9 mouse cellular contexts compared by ENCODE assay signal in the genomic region with DNA sequence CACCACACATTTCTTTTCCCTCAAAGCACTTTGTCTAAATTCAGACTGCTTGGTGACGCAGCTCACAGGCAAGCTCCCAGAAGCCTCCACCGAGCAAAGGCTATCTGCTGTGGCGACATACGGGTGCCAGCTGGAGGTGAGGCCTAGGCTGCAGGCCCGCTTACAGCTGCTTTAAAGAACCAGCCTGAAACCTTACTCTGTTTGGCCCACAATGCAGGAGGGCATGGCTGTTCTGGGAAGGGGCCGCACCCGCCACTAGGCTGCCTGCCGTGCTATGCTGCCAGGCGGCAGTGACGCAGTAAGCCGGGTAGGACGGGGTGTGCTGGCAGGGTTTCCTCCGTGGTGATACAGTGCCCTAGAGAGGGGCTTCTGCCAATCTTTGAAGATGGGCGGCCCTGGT. TPM values are rescaled to one million over a fixed set of nuclear protein-coding genes. Genes with fewer than 3 reads are reported as not detected.
DNase-seq lines count a peak whose midpoint lies in the region; ATAC-seq and TF ChIP-seq lines count a peak whose summit lies in the region.
"Had no signal": no experiment of that assay in that cellular context is flagged by ENCODE, and none has a peak within 500 bp of the region (broad histone marks: within the 10 kb centered on the region; RNA-seq: fewer than 3 reads in every experiment).

No protein-coding gene starts in this region.

- H3K79me2 ChIP-seq in heart, adult 2 months (replicated peaks; ENCODE audit: control insufficient read depth, insufficient read depth, low read length) = no peaks in the 10 kb centered on the region

- no peak for TF ChIP-seq POLR2A in heart, adult 2 months (IDR thresholded peaks at IDR 0.05; ENCODE audit: insufficient read depth, low read depth, low read length)

- ATAC-seq in heart, embryonic 12.5 days (ENCODE audit: insufficient number of reproducible peaks, low FRiP score) = no peak
- peak; percentile 40; the same call in 1 of the 2 replicates for ATAC-seq in embryonic facial prominence, embryonic 15.5 days (ENCODE audit: insufficient number of reproducible peaks, low FRiP score, low TSS enrichment, low read depth)
- ATAC-seq in hindbrain, embryonic 15.5 days (ENCODE audit: low FRiP score, low read depth) = no peak
- ATAC-seq in granulocyte monocyte progenitor cell, adult 5-6 weeks (replicated peaks; ENCODE audit: poor library complexity, severe bottlenecking) = no peak

- peaks cover 8% of the 10 kb centered on the region for H3K4me1 ChIP-seq in heart, adult 2 months (ENCODE audit: control insufficient read depth, insufficient read depth, low read length)
- H3K4me1 ChIP-seq in heart, embryonic 12.5 days (replicated peaks) = peaks cover 26% of the 10 kb centered on the region
- peaks cover 82% of the 10 kb centered on the region for H3K4me1 ChIP-seq in embryonic facial prominence, embryonic 15.5 days
- peaks cover 54% of the 10 kb centered on the region for H3K4me1 ChIP-seq in hindbrain, embryonic 15.5 days (replicated peaks)

- intact Hi-C loops in heart, adult 2 months (cut with DNase I) = loop anchor here (1.0 kb wide), 1 partner anchor 193 kb away; no protein-coding TSS in a partner anchor

- peak overlapping the region; percentile 43 for H3K27ac ChIP-seq in heart, adult 2 months
- no peak overlapping the region; the same call in 1 of the 2 replicates for H3K27ac ChIP-seq in heart, embryonic 12.5 days (ENCODE audit: poor library complexity, severe bottlenecking)
- H3K27ac ChIP-seq in embryonic facial prominence, embryonic 15.5 days (replicated peaks) = peak overlapping the region; percentile 92
- peak overlapping the region; percentile 10; the same call in 1 of the 2 replicates for H3K27ac ChIP-seq in hindbrain, embryonic 15.5 days (replicated peaks)

- no peak overlapping the region for H3K9ac ChIP-seq in heart, adult 2 months (ENCODE audit: low read depth, low read length)
- no peak overlapping the region for H3K9ac ChIP-seq in heart, embryonic 12.5 days
- no peak overlapping the region for H3K9ac ChIP-seq in embryonic facial prominence, embryonic 15.5 days
- H3K9ac ChIP-seq in hindbrain, embryonic 15.5 days = no peak overlapping the region

- H3K4me3 ChIP-seq in heart, adult 2 months = no peak overlapping the region
- H3K4me3 ChIP-seq in heart, embryonic 12.5 days = no peak overlapping the region
- H3K4me3 ChIP-seq in embryonic facial prominence, embryonic 15.5 days (replicated peaks) = no peak overlapping the region
- H3K4me3 ChIP-seq in hindbrain, embryonic 15.5 days = no peak overlapping the region
- H3K4me3 ChIP-seq: megakaryocyte, embryonic 14.5 days had no signal

- DNase-seq in heart, adult 2 months = peak; percentile 64 to 72
- DNase-seq in ZHBTc4 (ENCODE audit: low read depth, low spot score) (peak; percentile 40), liver (no peak)
- no peak for DNase-seq in embryo, embryonic 10.5 days (ENCODE audit: low spot score)

- H3K36me3 ChIP-seq in heart, adult 2 months (ENCODE audit: control insufficient read depth, insufficient read depth, low read length) = no peaks in the 10 kb centered on the region
- peaks cover 79% of the 10 kb centered on the region for H3K36me3 ChIP-seq in heart, embryonic 12.5 days
- peaks cover 51% of the 10 kb centered on the region for H3K36me3 ChIP-seq in embryonic facial prominence, embryonic 15.5 days
- 0 out of 2 replicates have a peak, but pooled peaks cover 4% of the 10 kb centered on the region for H3K36me3 ChIP-seq in hindbrain, embryonic 15.5 days

- TF ChIP-seq EP300 in heart, adult 2 months (IDR thresholded peaks at IDR 0.05; ENCODE audit: insufficient read depth, low read depth, low read length) = no peak

- no peaks in the 10 kb centered on the region for H3K27me3 ChIP-seq in heart, adult 2 months (ENCODE audit: control insufficient read depth, insufficient read depth, low read length)
- no peaks in the 10 kb centered on the region for H3K27me3 ChIP-seq in heart, embryonic 12.5 days (replicated peaks)
- H3K27me3 ChIP-seq in embryonic facial prominence, embryonic 15.5 days = no peaks in the 10 kb centered on the region
- H3K27me3 ChIP-seq in hindbrain, embryonic 15.5 days = no peaks in the 10 kb centered on the region
- H3K27me3 ChIP-seq: megakaryocyte, embryonic 14.5 days had no signal

- TF ChIP-seq CTCF in heart, adult 2 months (IDR thresholded peaks at IDR 0.05) = no peak

- WGBS in heart, adult 2 months = 73% methylated on average over 14 of the region's 14 CpGs
- 80% methylated on average over 14 of the region's 14 CpGs for WGBS in heart, embryonic 12.5 days
- 38% methylated on average over 14 of the region's 14 CpGs for WGBS in embryonic facial prominence, embryonic 15.5 days
- 60% methylated on average over 14 of the region's 14 CpGs for WGBS in hindbrain, embryonic 15.5 days

- H3K9me3 ChIP-seq in heart, embryonic 12.5 days (replicated peaks) = no peaks in the 10 kb centered on the region
- H3K9me3 ChIP-seq in embryonic facial prominence, embryonic 15.5 days (replicated peaks) = no peaks in the 10 kb centered on the region
- H3K9me3 ChIP-seq in hindbrain, embryonic 15.5 days = no peaks in the 10 kb centered on the region
- H3K9me3 ChIP-seq: megakaryocyte, embryonic 14.5 days had no signal

- H3K4me2 ChIP-seq in heart, embryonic 12.5 days = no peak overlapping the region
- no peak overlapping the region; the same call in 1 of the 2 replicates for H3K4me2 ChIP-seq in embryonic facial prominence, embryonic 15.5 days (replicated peaks)
- H3K4me2 ChIP-seq in hindbrain, embryonic 15.5 days = no peak overlapping the region

RNA-seq across cellular contexts. Expression of a gene that starts 48.4 kb away (rescaled TPM):
- 10 to 100 TPM; 17.0 to 19.2 TPM for total RNA-seq in heart, adult 2 months (2021)
- polyA plus RNA-seq in heart, adult 2 months (2012; rRNA removed) = 6.8 and 10.9 TPM in 2 replicates
- polyA plus RNA-seq in heart, embryonic 12.5 days (2016; fragmentation: Nextera tagmentation; extraction: Ambion mirVana) = 23.2 and 26.2 TPM in 2 replicates
- polyA plus RNA-seq in embryonic facial prominence, embryonic 15.5 days (2015; fragmentation: Nextera tagmentation; extraction: Ambion mirVana) = 30.3 and 33.0 TPM in 2 replicates
- 61.5 and 64.0 TPM in 2 replicates for polyA plus RNA-seq in hindbrain, embryonic 15.5 days (2015; fragmentation: Nextera tagmentation; extraction: Ambion mirVana)
- total RNA-seq in granulocyte monocyte progenitor cell, adult 5-6 weeks (2014; fragmentation: Nextera tagmentation) = 24.9 and 30.8 TPM in 2 replicates
- total RNA-seq in granulocyte monocyte progenitor cell, adult 5-6 weeks (2017) = 35.8 and 57.0 TPM in 2 replicates

RNA-seq across cellular contexts. Expression of a gene that starts 48.6 kb away (rescaled TPM):
- total RNA-seq in heart, adult 2 months (2021) = not detected
- 0.06 TPM in 1 of 2 replicates, not detected in the other for polyA plus RNA-seq in heart, adult 2 months (2012; rRNA removed)
- polyA plus RNA-seq in heart, embryonic 12.5 days (2016; fragmentation: Nextera tagmentation; extraction: Ambion mirVana) = 0.08 TPM in 1 of 2 replicates, not detected in the other
- polyA plus RNA-seq in embryonic facial prominence, embryonic 15.5 days (2015; fragmentation: Nextera tagmentation; extraction: Ambion mirVana) = 0.21 and 0.60 TPM in 2 replicates
- polyA plus RNA-seq in hindbrain, embryonic 15.5 days (2015; fragmentation: Nextera tagmentation; extraction: Ambion mirVana) = 0.13 and 0.22 TPM in 2 replicates
- not detected in 2 replicates for total RNA-seq in granulocyte monocyte progenitor cell, adult 5-6 weeks (2014; fragmentation: Nextera tagmentation)
- not detected in 2 replicates for total RNA-seq in granulocyte monocyte progenitor cell, adult 5-6 weeks (2017)

Comparison
In these comparisons a context has a peak if more than half of its experiments do, and no peak if none do; other contexts are left out.
1. DNase-seq: peak in heart, adult 2 months (2 of 2) and ZHBTc4 (single experiment); none in liver (single experiment) and embryo, embryonic 10.5 days (single experiment).